Mouse (Mus musculus) midbrain, embryonic 16.5 days (tissue): ENCODE measurements around the gene Dgat2. TPM values are rescaled to one million over a fixed set of nuclear protein-coding genes. Genes with fewer than 3 reads are reported as not detected.

Experiments
- ATAC-seq: fragments of 200-750 bp; cut with Nextera tagmentation; 2 replicates; pipeline ENCODE4 v1.8.0; 2017; ENCODE audit warnings: moderate TSS enrichment
- H3K27ac ChIP-seq: fragments of 300-500 bp; sonication (generic); 2 replicates; pipeline ENCODE4 v1.5.1; 2014; ENCODE audit warnings: mild to moderate bottlenecking, low read length, mixed read lengths
- H3K27me3 ChIP-seq: fragments of 300-500 bp; sonication (generic); 2 replicates; pipeline ENCODE4 v1.6.1; 2014; ENCODE audit warnings: low read depth, low read length, mixed read lengths; ENCODE audit not compliant: control insufficient read depth, insufficient read depth
- H3K36me3 ChIP-seq: fragments of 300-500 bp; sonication (generic); 2 replicates; pipeline ENCODE4 v1.6.1; 2014; ENCODE audit warnings: mild to moderate bottlenecking, low read length, moderate library complexity, mixed read lengths; ENCODE audit not compliant: control insufficient read depth, insufficient read depth
- H3K4me1 ChIP-seq: fragments of 300-500 bp; sonication (generic); 2 replicates; pipeline ENCODE4 v1.6.1; 2014; ENCODE audit warnings: mild to moderate bottlenecking, low read length, mixed read lengths; ENCODE audit not compliant: control insufficient read depth, insufficient read depth
- H3K4me2 ChIP-seq: fragments of 300-500 bp; sonication (generic); 2 replicates; pipeline ENCODE4 v1.6.1; 2014; ENCODE audit warnings: mild to moderate bottlenecking, low read length, mixed read lengths
- H3K4me3 ChIP-seq: fragments of 300-500 bp; sonication (generic); 2 replicates; pipeline ENCODE4 v1.5.1; 2014; ENCODE audit warnings: low read depth, mild to moderate bottlenecking, low read length, moderate library complexity, mixed read lengths
- H3K9ac ChIP-seq: fragments of 300-500 bp; sonication (generic); 2 replicates; pipeline ENCODE4 v1.6.1; 2014; ENCODE audit warnings: low read depth, low read length, mixed read lengths
- H3K9me3 ChIP-seq: fragments of 300-500 bp; sonication (generic); replicated peaks from 2 replicates; pipeline ENCODE4 v1.6.1; 2014; ENCODE audit warnings: mild to moderate bottlenecking, low read length, mixed read lengths; ENCODE audit not compliant: control insufficient read depth, poor library complexity, severe bottlenecking
- WGBS: fragments of 180-500 bp; shearing (Covaris S2); extraction: QIAGEN DNeasy Blood & Tissue Kit; methylation state at CpG from one replicate; pipeline ENCODE4 v1.1.7; 2014; 5-methylcytosine and 5-hydroxymethylcytosine counted together
- polyA plus RNA-seq: library from polyadenylated mRNA; unstranded; fragments of >200 nt; fragmentation: Nextera tagmentation; extraction: Ambion mirVana; gene quantifications from 2 replicates; pipeline ENCODE4 v1.2.1, GENCODE M21; 2015

Dgat2 gene
- polyA plus RNA-seq, 1 experiment from 2014 or later = 24.0 TPM

GRCm38 (mm10) chr7:99217338-99218074 is 35.0 kb upstream of the Dgat2 start:
- Histone ChIP-seq H3K4me2 (no peak overlapping the region), H3K27me3 (no peaks in the 10 kb centered on the region), H3K9me3 (no peaks in the 10 kb centered on the region), H3K4me1 (no peaks in the 10 kb centered on the region), H3K9ac (no peak overlapping the region), H3K4me3 (no peak overlapping the region), H3K36me3 (no peaks in the 10 kb centered on the region), H3K27ac (no peak overlapping the region)
- ATAC-seq = peak; percentile 64
- WGBS = 62% methylated on average over 3 of the region's 3 CpGs

- Histone ChIP-seq H3K4me2 (no peak overlapping the region), H3K27ac (no peak overlapping the region), H3K9ac (no peak overlapping the region), H3K36me3 (no peaks in the 10 kb centered on the region), H3K9me3 (0 out of 2 replicates have a peak, but pooled peaks cover 2% of the 10 kb centered on the region), H3K4me1 (no peaks in the 10 kb centered on the region), H3K27me3 (no peaks in the 10 kb centered on the region), H3K4me3 (no peak overlapping the region)
- 80% methylated on average over 8 of the region's 8 CpGs for WGBS
- ATAC-seq = no peak
These were observed 32.9 kb upstream of the Dgat2 start for GRCm38 (mm10) chr7:99215347-99215855.

GRCm38 (mm10) chr7:99214621-99215185 is 32.2 kb upstream of the Dgat2 start:
- 0 out of 2 replicates have a peak, but pooled peaks cover 2% of the 10 kb centered on the region for H3K9me3 ChIP-seq
- H3K4me3 ChIP-seq = no peak overlapping the region
- no peak overlapping the region for H3K27ac ChIP-seq
- 81% methylated on average over 10 of the region's 10 CpGs for WGBS
- no peak for ATAC-seq
- H3K36me3 ChIP-seq = no peaks in the 10 kb centered on the region
- H3K9ac ChIP-seq = no peak overlapping the region
- H3K4me2 ChIP-seq = no peak overlapping the region
- no peaks in the 10 kb centered on the region for H3K27me3 ChIP-seq
- no peaks in the 10 kb centered on the region for H3K4me1 ChIP-seq

- H3K27me3 ChIP-seq = no peaks in the 10 kb centered on the region
- no peak for ATAC-seq
- no peak overlapping the region for H3K4me3 ChIP-seq
- H3K4me2 ChIP-seq = no peak overlapping the region
- no peak overlapping the region for H3K27ac ChIP-seq
- no peaks in the 10 kb centered on the region for H3K36me3 ChIP-seq
- no peaks in the 10 kb centered on the region for H3K4me1 ChIP-seq
- 0 out of 2 replicates have a peak, but pooled peaks cover 2% of the 10 kb centered on the region for H3K9me3 ChIP-seq
- WGBS = 81% methylated on average over 2 of the region's 2 CpGs
- H3K9ac ChIP-seq = no peak overlapping the region
These were observed 31.2 kb upstream of the Dgat2 start for GRCm38 (mm10) chr7:99213686-99214085.

- H3K4me2 ChIP-seq = no peak overlapping the region
- WGBS = 91% methylated on average over 1 of the region's 1 CpGs
- H3K4me3 ChIP-seq = no peak overlapping the region
- no peak overlapping the region for H3K9ac ChIP-seq
- H3K36me3 ChIP-seq = no peaks in the 10 kb centered on the region
- H3K4me1 ChIP-seq = no peaks in the 10 kb centered on the region
- no peak overlapping the region for H3K27ac ChIP-seq
- ATAC-seq = no peak
- no peaks in the 10 kb centered on the region for H3K27me3 ChIP-seq
- 0 out of 2 replicates have a peak, but pooled peaks cover 2% of the 10 kb centered on the region for H3K9me3 ChIP-seq
These were observed 30.5 kb upstream of the Dgat2 start for GRCm38 (mm10) chr7:99213056-99213455.

GRCm38 (mm10) chr7:99208704-99209103 is 26.2 kb upstream of the Dgat2 start:
- no peak overlapping the region for H3K27ac ChIP-seq
- 0 out of 2 replicates have a peak, but pooled peaks cover 2% of the 10 kb centered on the region for H3K9me3 ChIP-seq
- H3K9ac ChIP-seq = no peak overlapping the region
- ATAC-seq = no peak
- 90% methylated on average over 4 of the region's 4 CpGs for WGBS
- H3K4me2 ChIP-seq = no peak overlapping the region
- H3K27me3 ChIP-seq = no peaks in the 10 kb centered on the region
- no peak overlapping the region for H3K4me3 ChIP-seq
- H3K4me1 ChIP-seq = no peaks in the 10 kb centered on the region
- H3K36me3 ChIP-seq = no peaks in the 10 kb centered on the region

- Histone ChIP-seq H3K4me1 (no peaks in the 10 kb centered on the region), H3K9ac (no peak overlapping the region), H3K4me3 (no peak overlapping the region), H3K27me3 (no peaks in the 10 kb centered on the region), H3K4me2 (no peak overlapping the region), H3K36me3 (no peaks in the 10 kb centered on the region), H3K9me3 (no peaks in the 10 kb centered on the region), H3K27ac (no peak overlapping the region)
- 81% methylated on average over 7 of the region's 7 CpGs for WGBS
- no peak for ATAC-seq
These were observed 23.8 kb upstream of the Dgat2 start for GRCm38 (mm10) chr7:99206364-99206763.

- Histone ChIP-seq H3K9me3 (no peaks in the 10 kb centered on the region), H3K9ac (no peak overlapping the region), H3K4me1 (no peaks in the 10 kb centered on the region), H3K27ac (no peak overlapping the region), H3K36me3 (no peaks in the 10 kb centered on the region), H3K27me3 (no peaks in the 10 kb centered on the region), H3K4me3 (no peak overlapping the region), H3K4me2 (no peak overlapping the region)
- 86% methylated on average over 7 of the region's 7 CpGs for WGBS
- ATAC-seq = no peak
These were observed 19.6 kb upstream of the Dgat2 start for GRCm38 (mm10) chr7:99202163-99202562.

- WGBS = 58% methylated on average over 4 of the region's 4 CpGs
- Histone ChIP-seq H3K4me3 (no peak overlapping the region), H3K9ac (no peak overlapping the region), H3K27me3 (no peaks in the 10 kb centered on the region), H3K4me1 (no peaks in the 10 kb centered on the region), H3K36me3 (no peaks in the 10 kb centered on the region), H3K27ac (no peak overlapping the region), H3K9me3 (no peaks in the 10 kb centered on the region), H3K4me2 (no peak overlapping the region)
- ATAC-seq = no peak
These were observed 17.8 kb upstream of the Dgat2 start for GRCm38 (mm10) chr7:99200290-99200689.
